Mouse (Mus musculus) liver (tissue): ENCODE data around the gene Hypk.
"Not testable (repeated sequence)": the region's sequence is repeated elsewhere in the genome, so short reads cannot be mapped to it uniquely, and the experiment has no call there.

Source experiments
- DNase-seq: peaks from one replicate; pipeline ENCODE4 v3.0.0-alpha.2; 2020; ENCODE audit warnings: mixed read lengths

The Hypk gene

DNA sequence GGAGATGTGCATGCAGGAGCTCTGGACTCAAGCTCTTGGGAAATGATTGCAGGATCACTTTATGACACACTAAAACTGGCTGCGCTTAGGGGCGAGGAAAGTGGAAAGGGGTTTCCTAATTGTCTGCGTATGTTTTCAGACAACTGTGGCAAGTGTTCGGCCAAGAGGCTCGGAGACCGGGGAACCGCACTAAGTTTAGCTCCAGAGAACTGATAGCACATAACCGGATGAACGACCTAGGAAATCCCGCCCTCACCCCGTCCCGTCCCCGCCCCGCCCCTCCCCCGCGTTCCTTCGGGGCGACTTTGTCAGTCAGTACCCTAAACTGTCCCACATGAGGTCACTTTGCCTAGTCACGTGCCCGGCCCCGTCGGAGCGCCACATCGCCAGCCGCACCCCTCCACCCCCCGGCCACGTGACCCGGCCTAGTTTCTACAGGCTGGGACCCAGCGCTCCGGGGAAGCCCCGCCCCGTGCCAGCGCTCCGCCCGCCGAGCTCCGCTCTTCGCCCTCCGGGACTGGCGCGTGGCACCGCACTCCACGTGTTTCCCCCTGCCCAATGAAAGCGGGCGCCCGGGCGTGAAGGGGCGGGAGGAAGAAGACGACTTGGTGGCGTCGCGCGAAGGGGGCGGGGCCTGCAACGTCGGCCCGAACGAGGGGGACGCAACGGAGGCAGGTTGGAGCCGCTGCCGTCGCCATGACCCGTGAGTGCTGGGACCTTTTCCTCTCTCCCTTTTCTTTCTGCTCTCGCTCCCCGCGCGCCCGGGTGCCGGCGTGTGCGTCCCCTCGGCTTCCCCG is 4.2 kb upstream of the Hypk start, which contains the start of gene Serf2:
Serf2 (plus strand) TSS at position 457 of the 797 bp plus-strand sequence.
- peak; percentile 100 for DNase-seq

DNA sequence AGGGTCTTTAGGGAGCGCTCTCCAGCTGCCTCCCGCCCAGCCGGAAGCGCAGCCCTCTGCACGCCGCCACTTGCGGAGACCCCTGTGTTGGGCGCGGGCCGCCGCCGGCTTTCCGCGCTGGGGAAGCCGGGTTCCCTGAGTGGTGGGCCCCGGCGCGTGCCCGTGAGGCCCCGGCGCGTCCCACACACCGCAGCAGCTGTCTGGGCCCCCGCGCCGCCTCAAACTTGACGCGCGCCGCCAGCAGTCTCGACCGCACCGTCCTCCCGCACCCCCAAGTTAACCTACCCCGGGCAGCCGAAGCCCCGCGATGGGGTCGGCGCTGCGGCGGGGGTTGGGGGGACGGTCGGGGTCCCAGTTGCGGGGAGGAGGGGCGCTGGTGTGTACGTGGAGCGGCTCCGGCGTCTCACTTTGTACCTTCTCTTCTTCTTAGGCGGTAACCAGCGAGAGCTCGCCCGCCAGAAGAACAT is 3.5 kb upstream of the Hypk start:
- peak; percentile 41 for DNase-seq

DNA sequence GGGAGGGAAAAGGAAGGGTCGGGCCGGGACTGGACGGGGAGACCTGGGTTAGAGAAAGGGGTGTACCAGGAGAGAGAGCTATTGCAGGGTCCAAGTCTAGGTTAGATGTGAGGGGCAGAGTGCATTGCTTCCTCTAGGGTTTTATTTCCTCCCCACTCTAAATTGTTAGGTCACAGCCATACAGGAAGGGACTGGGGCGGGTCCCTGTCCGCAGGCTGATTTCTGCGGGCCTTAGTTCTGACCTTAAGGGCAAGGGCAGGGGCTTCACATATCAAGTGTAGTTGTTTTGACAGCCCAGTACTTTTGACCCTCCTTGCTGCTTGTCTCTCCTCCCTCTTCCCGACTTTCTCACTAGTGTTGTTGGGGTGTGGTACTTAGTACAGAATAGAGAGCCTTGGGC is 3.0 kb upstream of the Hypk start:
- peak; percentile 24 for DNase-seq

DNA sequence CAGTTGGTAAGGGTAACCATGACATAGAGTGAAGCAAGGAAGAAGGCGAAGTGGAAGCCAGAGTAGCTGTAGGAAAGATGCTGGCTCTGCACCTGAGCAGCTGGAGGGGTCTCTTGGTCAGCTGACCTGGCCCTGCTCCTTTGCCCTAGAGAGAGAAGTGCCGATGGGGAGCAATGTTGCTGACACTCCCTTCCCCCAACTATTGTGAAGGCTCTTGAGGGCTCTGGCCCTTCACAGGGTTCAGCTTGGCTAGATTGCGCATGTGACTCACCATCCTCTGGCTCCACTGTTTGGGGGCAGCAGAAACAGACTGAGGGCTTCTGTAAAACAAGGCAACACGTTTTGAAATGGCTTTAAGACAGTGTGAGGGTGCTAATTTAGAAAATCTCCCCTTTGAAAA is 729 bp upstream of the Hypk start:
- DNase-seq, result no peak

DNA sequence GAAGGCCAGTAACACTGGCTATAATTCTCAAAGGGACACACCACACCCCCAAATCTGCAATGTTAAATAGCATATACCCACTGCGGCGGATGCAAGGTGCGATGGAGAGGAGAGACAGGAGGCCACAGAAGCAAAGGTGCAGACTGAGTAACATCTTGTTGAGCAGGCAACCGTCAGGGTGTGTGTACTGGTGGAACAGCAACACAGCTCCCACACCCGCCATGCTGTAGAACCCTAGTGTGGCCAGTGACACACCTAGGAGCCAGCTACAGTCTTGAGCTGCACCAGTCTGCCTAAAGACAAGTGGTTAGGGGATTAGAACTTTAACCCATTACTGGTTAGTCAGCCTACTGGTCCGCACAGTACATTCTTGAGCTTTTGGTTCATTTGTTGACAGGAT is 827 bp downstream of the Hypk start:
- no peak for DNase-seq

DNA sequence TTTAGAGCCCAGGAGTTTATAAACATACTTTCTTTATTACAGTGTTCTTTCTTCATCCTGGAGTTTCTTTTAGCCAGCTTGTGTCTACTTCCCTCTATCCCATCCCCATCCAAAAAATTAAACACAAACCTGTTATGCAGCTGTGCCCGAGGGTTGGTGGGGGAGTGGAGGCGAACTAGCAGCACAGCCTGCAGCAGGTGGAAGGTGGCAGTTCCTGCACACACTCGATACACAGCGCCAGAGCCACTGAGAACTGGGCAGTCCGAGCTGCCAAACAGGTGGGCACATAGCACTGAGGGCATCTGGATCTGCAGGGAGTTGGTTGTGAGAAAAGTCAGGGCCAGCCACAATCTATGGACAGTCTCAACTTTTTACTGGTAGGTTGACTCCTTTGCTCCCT is 2.4 kb downstream of the Hypk start:
- no peak for DNase-seq

DNA sequence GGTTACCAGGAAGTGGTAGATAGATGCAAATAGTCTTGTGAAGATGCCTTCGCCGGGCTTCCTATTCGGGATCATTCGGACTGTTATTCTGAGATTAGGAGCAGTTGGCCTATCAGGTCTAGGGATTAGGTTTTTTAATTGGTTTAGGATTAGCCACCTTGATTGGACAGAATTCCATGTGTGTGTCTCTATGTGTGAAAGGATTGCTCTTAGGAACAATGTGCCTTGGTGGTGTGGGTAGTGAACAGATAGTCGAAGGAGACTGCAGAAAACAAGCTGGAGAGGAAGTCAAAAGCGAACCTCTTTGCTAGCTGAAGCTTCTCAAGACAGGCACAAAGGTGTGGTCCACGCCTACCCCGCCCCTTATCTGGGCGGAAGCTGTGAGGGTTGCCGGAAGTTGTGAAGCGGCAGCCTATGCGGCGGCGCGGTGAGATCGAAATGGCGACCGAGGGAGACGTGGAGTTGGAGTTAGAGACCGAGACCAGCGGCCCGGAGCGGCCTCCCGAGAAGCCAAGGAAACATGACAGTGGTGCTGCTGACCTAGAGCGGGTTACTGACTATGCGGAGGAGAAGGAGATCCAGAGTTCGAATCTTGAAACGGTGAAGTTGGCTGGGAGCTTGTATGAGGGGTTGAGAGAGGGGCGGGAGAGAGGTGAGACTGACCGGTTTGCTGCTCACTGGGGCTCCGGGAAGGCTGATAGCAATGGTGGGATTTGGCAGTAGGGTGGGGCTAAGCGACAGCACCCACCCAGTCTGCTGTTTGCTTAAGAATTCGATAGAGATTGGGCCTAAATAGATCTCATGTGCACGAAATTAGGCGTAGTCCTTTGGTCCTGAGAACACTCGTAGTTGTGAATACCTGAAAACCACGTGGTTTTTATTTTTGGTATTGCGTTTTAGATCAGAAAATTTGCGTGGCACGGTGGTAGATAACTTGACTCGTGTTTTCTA is 3.9 kb downstream of the Hypk start, which contains the start of gene Serinc4:
Serinc4 (minus strand) TSS at position 90 of the 951 bp plus-strand sequence.
- DNase-seq, result peak; percentile 93

DNA sequence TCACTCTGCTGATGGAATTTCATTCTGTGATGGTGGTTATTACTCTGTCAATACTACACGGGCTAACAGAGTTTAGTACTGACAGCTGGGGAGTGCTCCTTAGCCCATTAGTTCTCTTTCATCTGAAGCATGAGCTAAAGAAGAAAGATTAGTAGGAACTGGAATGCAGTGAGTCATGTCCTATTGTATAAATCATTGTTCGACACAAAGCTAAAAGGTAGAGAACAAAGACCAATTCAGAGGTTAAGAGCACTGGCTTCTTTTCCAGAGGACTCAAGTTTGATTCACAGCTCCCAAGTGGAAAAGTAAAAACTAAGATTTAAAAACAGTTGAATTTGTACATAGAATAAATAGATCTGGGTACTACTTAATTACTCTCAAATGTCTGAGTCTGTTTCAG is 7.0 kb downstream of the Hypk start:
- DNase-seq, result no peak

DNA sequence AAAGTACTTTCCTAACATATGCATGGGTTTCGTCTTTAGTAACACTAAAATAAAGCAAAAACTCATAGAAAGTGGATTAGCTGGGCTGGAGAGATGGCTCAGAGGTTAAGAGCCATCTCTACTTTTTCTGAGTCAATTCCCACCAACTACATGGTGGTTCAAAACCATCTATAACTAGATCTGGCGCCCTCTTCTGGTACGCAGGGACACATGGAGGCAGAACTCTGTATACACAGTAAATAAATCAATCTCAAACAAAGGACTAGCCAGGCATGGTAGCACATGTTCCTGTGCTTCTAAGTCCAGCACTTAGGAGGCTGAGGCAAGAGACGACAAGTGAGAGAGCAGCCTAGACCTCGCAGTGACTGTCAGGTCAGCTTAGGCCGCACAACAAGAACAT is 15.9 kb downstream of the Hypk start:
- not testable (repeated sequence) for DNase-seq

DNA sequence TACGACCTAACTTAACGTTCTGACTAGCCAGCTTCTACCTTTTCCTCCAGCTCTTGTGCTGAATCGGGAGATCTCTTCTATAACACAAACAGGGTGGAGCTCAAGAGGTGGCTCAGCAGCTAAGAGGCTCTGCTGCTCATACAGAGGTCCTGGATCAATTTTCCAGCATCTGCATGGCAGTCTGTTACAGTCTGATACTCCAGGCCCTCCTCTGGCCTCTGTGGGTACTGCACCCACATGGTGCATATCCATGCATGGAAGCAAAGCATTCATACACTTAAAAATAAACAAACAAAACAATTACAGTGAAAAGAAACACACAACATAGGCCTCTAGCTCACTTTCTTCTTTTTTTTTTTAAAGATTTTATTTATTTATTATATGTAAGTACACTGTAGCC is 19.7 kb downstream of the Hypk start:
- DNase-seq, result not testable (repeated sequence)

DNA sequence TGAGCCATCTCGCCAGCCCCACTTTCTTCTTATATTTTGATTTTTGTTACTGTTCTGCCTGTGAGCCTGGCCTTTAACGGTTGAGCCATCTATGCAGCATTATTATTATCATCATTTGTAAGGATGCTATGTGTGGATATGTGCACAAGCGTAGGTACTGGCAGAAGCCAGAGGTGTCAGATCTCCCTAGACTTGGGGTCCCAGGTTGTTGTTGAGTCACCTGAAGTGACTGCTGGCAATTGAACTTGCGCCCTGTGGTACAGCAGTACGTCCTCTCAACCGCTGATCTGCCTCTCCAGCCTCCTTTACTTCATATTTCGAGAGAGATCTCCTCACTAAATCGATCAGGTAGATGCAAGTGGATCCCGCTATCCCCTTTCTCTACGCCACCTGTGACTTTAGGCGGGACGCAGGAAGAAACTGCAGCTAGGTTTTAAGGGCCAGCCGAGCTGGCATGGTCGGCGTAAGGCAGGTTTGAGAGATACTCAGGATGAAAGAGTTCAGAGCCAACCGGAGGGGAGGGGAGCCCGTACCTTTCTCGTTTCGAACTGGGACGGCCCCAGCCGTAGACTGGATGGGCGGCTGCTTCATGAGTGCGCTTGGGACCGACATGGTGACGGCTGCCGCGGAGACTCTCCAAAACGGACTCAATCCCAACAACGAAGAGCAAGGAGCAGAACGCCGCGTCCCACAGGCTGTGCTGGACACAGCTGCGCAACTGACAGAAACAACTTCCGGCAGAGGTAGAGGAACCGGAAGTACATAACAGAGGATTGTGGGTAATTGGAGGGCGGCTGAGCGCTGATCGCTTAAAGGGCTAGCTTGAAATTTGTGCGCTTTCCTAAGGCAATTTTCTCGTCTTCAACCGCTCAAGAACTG is 20.4 kb downstream of the Hypk start, which contains the start of gene Mfap1b:
Mfap1b (minus strand) TSS at position 767 of the 879 bp plus-strand sequence.
- peak; percentile 83 for DNase-seq

DNA sequence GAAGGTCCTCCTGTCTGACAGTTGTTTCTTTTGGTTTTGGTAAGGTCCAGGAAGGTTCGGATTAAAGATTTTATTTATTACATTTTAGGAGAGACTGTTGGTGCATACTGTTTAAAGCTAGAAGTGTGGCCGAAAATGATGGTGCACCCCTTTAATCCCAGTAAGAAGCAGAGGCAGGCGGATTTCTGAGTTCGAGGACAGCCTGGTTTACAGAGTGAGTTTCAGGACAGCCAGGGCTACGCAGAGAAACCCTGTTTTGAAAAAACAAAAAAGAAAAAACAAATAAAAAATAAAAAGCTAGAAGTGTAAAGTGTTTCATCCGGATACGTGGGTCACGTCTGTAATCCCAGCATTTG is 21.1 kb downstream of the Hypk start:
- DNase-seq, result no peak

DNA sequence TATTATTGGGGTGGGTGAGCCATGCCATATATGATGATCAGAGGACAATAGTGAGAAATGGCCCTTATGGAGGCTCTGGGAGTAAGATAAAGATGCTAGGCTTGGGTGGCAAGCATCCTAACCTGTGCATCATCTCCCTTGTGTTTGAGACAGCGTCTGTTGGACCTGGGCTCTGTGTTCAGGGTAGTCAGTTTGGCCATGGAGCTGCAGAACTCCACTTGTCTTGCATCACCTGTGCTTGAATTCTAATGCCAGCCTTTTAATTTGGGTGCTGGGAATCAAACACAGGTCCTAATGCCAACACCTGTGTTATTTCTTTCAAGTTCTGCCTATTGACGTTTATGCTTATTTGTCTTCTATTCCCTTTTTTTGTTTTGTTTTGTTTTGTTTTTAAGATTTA is 22.2 kb downstream of the Hypk start:
- DNase-seq, result not testable (repeated sequence)

DNA sequence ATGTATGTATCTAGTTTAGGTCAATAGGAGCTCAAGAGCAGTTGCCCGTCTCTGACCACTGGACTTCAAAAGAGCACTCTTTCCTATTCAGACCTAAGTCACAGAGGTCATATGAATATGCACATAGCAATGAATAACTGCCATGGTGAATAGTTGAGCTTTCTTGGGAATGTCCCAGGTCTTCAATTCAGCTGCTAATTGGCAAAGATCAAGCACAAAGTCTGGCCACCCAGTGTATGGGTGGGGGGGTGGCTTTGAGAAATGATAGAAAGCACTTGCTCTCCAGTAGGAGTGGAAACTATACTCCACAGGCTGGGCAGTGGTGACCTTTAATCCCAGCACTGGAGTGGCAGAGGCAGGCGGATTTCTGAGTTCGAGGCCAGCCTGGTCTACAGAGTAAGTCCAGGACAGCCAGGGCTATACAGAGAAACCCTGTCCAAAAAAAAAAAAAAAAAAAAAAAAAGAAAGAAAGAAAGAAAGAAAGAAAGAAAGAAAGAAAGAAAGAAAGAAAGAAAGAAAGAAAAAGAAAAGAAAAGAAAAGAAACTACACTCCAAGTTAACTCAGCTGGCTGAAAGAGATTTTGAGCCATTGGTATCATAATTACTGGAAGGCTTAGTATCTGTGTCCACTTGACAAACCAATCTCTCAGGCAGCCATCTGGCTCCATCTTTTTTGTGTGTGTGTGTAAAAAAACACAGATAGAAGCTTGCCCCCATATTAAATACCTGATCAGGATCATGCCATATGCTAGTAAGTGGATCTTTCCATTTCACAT is 24.6 kb downstream of the Hypk start:
- no peak for DNase-seq

DNA sequence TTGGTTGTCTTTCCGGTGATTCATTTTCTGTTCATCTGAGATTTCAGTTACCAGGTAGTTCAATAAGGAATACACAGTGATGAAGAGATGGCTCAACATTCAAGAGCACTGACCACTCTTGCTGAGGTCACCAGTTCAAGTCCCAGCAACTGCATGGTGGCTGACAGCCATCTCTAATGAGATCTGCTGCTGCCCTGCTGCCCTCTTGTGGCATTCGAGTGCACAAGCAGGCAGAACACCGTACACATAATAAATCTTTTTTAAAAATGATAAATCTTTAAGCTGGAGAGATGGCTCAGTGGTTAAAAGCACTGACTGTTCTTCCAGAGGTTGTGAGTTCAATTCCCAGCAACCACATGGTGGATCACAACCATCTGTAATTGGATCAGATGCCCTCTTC is 27.4 kb downstream of the Hypk start:
- DNase-seq, result peak; percentile 48

DNA sequence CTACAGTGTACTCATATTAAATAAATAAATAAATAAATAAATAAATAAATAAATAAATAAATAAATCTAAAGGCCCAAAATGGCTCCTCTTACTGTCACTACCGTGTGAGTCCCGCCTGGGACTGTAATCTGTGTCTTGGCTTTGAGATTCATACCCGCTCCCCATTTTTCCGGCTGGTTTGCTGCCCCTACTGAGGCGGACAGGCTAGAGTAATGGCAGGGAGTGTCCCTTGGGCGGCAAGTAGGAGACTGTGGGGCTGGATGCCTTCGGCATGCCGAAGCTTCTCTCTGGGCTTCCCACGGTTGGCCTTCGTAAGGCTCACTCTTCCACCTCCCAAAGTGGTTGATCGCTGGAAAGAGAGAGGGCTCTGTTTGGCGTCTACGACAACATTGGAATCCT is 27.8 kb downstream of the Hypk start:
- DNase-seq, result not testable (repeated sequence)

DNA sequence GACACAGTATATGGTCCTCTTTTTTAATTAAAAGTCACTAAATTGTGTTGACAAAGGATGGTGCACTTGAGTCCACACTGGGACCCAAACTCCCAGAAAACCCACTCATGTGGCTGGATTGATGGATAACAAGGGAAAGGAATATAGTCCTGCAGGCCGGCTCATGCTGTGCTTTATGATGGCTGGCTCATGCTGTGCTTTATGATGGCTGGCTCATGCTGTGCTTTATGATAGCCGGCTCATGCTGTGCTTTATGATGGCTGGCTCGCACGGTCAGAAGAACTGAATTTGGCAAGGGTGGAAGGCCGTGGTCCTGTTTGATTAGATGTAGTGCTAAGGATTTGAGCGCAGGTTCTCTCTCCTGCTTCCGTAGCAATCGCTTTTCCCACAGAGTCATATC is 30.5 kb downstream of the Hypk start:
- no peak for DNase-seq

DNA sequence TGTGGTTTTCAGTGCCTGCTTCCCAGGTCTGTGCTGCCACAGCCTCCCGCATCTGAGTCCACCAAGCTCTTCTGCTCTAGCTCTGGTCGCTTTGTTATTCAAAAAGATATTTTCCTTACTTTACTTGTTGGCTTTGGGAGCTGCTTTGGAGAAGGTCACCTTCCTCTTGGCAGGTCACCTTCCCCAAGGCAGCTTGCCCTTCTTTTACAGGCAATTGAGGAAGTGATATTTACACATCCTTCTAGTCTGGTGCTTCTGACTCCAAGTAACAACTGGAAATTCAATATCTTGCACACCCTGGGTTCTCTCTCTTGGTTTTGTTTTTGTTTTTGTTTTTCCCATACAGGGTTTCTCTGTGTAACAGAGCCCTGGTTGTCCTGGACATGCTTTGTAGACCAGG is 31.3 kb downstream of the Hypk start:
- not testable (repeated sequence) for DNase-seq

DNA sequence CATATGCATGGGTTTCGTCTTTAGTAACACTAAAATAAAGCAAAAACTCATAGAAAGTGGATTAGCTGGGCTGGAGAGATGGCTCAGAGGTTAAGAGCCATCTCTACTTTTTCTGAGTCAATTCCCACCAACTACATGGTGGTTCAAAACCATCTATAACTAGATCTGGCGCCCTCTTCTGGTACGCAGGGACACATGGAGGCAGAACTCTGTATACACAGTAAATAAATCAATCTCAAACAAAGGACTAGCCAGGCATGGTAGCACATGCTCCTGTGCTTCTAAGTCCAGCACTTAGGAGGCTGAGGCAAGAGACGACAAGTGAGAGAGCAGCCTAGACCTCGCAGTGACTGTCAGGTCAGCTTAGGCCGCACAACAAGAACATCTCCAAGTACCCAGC is 48.5 kb downstream of the Hypk start:
- DNase-seq, result not testable (repeated sequence)

DNA sequence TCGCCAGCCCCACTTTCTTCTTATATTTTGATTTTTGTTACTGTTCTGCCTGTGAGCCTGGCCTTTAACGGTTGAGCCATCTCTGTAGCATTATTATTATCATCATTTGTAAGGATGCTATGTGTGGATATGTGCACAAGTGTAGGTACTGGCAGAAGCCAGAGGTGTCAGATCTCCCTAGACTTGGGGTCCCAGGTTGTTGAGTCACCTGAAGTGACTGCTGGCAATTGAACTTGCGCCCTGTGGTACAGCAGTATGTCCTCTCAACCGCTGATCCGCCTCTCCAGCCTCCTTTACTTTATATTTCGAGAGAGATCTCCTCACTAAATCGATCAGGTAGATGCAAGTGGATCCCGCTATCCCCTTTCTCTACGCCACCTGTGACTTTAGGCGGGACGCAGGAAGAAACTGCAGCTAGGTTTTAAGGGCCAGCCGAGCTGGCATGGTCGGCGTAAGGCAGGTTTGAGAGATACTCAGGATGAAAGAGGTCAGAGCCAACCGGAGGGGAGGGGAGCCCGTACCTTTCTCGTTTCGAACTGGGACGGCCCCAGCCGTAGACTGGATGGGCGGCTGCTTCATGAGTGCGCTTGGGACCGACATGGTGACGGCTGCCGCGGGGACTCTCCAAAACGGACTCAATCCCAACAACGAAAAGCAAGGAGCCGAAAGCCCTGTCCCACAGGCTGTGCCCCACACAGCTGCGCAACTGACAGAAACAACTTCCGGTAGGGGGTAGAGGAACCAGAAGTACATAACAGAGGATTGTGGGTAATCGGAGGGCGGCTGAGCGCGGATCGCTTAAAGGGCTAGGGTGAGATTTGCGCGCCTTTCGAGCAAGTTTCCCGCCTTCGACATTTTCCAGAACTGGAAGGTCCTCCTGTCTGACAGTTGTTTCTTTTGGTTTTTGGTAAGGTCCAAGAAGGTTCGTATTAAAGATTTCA is 53.1 kb downstream of the Hypk start, which contains the start of the genes Mfap1a and Wdr76:
Mfap1a (minus strand) TSS at position 724 of the 941 bp plus-strand sequence.
Wdr76 (plus strand) TSS at position 782 of the 941 bp plus-strand sequence.
- peak; percentile 89 for DNase-seq
